In the genomic region with DNA sequence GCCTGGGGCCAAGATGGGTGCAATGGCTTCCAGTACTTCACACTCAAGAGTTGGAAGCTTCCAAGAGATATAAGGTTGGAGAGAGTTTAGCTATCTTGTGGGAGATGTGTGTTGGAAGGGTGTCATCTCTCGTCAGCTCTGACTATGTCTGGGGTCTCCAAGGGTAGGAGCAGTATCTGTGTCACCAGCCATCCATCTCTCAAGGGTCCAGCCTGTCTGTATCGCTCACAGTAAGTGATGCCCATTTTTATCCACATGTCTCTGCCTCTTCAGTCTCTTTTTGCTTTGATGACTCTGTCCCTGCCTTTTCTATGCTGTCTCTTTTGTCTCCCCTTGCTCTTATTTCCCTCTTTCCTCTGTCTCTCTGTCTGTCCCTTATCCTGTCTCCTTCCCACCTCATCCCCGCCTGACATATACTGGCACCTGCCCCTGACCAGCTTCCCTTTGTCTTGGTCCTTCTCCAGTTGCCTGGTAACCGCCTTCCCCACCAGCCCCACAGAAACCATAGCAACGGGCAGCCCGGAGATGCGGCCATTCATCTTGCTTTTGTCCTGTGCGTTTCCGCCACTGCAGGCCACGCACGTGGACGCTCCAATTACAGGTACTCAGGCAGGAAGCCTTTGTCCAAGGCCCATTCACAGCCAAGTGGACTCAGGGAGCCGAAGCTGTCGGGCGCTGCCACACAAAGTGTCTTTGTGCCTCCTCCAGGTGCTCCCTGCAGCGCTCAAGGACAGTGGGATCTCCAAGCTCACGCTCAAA, we compare ENCODE assay signal across 9 mouse cellular contexts.
DNase-seq lines count a peak whose midpoint lies in the region; ATAC-seq and TF ChIP-seq lines count a peak whose summit lies in the region.
"Had no signal": no experiment of that assay in that cellular context is flagged by ENCODE, and none has a peak within 500 bp of the region (broad histone marks: within the 10 kb centered on the region; RNA-seq: fewer than 3 reads in every experiment).

No protein-coding gene starts in this region.

- TF ChIP-seq CTCF in intestine, postnatal 0 days (IDR thresholded peaks at IDR 0.05; ENCODE audit: low read depth), result no peak
- no peak for TF ChIP-seq CTCF in kidney, adult 2 months (conservative IDR thresholded peaks at IDR 0.05; ENCODE audit: insufficient read depth, insufficient read length, low read depth, low read length)

- no peaks in the 10 kb centered on the region for H3K27me3 ChIP-seq in hindbrain, embryonic 15.5 days
- peaks cover 16% of the 10 kb centered on the region; the same call in 1 of the 2 replicates for H3K27me3 ChIP-seq in midbrain, embryonic 13.5 days
- H3K27me3 ChIP-seq in intestine, postnatal 0 days (replicated peaks; ENCODE audit: control insufficient read depth, insufficient read depth, low read length), result no peaks in the 10 kb centered on the region
- no peaks in the 10 kb centered on the region for H3K27me3 ChIP-seq in kidney, adult 2 months (replicated peaks; ENCODE audit: control insufficient read depth, insufficient read depth, low read length)

- H3K36me3 ChIP-seq in hindbrain, embryonic 15.5 days, result no peaks in the 10 kb centered on the region
- no peaks in the 10 kb centered on the region for H3K36me3 ChIP-seq in midbrain, embryonic 13.5 days
- no peaks in the 10 kb centered on the region for H3K36me3 ChIP-seq in intestine, postnatal 0 days (ENCODE audit: control insufficient read depth, insufficient read depth)
- no peaks in the 10 kb centered on the region for H3K36me3 ChIP-seq in kidney, adult 2 months (ENCODE audit: control insufficient read depth, insufficient read depth, low read length)

- peak; percentile 93 for ATAC-seq in hindbrain, embryonic 15.5 days (ENCODE audit: low FRiP score, low read depth)
- ATAC-seq in midbrain, embryonic 13.5 days, result peak; percentile 92
- ATAC-seq in intestine, postnatal 0 days, result no peak

- WGBS in hindbrain, embryonic 15.5 days, result 12% methylated on average over 17 of the region's 17 CpGs
- 9% methylated on average over 17 of the region's 17 CpGs for WGBS in midbrain, embryonic 13.5 days
- WGBS in intestine, postnatal 0 days, result 38% methylated on average over 17 of the region's 17 CpGs
- 47% methylated on average over 17 of the region's 17 CpGs for WGBS in kidney, adult 2 months

- peak overlapping the region; percentile 79 for H3K27ac ChIP-seq in hindbrain, embryonic 15.5 days (replicated peaks)
- peak overlapping the region; percentile 87 for H3K27ac ChIP-seq in midbrain, embryonic 13.5 days
- H3K27ac ChIP-seq in intestine, postnatal 0 days (ENCODE audit: low read depth, low read length), result no peak overlapping the region
- H3K27ac ChIP-seq in kidney, adult 2 months (ENCODE audit: insufficient read depth, low read depth, low read length), result no peak overlapping the region

- TF ChIP-seq POLR2A in kidney, adult 2 months (IDR thresholded peaks at IDR 0.05; ENCODE audit: low read depth, low read length), result no peak

- peak overlapping the region; percentile 43 for H3K4me2 ChIP-seq in hindbrain, embryonic 15.5 days
- H3K4me2 ChIP-seq in midbrain, embryonic 13.5 days (replicated peaks), result peak overlapping the region; percentile 41
- H3K4me2 ChIP-seq in intestine, postnatal 0 days (replicated peaks; ENCODE audit: low read depth), result no peak overlapping the region

- peak; percentile 8 to 31 for DNase-seq in left cerebral cortex, adult 18-20 months (ENCODE audit: low spot score in 2 of 2)
- DNase-seq in left cerebral cortex, adult 11 months (ENCODE audit: low spot score), result no peak
- DNase-seq in ovary, postnatal 10 days (ENCODE audit: low spot score), result no peak
- DNase-seq in lung, postnatal 14 days, result no peak
- DNase-seq in kidney, adult 2 months, result no peak
- DNase-seq: heart, postnatal 4 days had no signal

- peak overlapping the region; percentile 41 for H3K9ac ChIP-seq in hindbrain, embryonic 15.5 days
- peak overlapping the region; percentile 51 for H3K9ac ChIP-seq in midbrain, embryonic 13.5 days (replicated peaks)
- H3K9ac ChIP-seq in intestine, postnatal 0 days (ENCODE audit: low read depth, low read length), result no peak overlapping the region

- H3K4me1 ChIP-seq in hindbrain, embryonic 15.5 days (replicated peaks), result peaks cover 15% of the 10 kb centered on the region
- peaks cover 21% of the 10 kb centered on the region for H3K4me1 ChIP-seq in midbrain, embryonic 13.5 days (replicated peaks)
- no peaks in the 10 kb centered on the region for H3K4me1 ChIP-seq in intestine, postnatal 0 days (replicated peaks; ENCODE audit: control insufficient read depth, insufficient read depth, low read length)
- no peaks in the 10 kb centered on the region for H3K4me1 ChIP-seq in kidney, adult 2 months (ENCODE audit: control insufficient read depth, insufficient read depth, low read length)

- no peaks in the 10 kb centered on the region for H3K9me3 ChIP-seq in hindbrain, embryonic 15.5 days
- no peaks in the 10 kb centered on the region for H3K9me3 ChIP-seq in midbrain, embryonic 13.5 days
- H3K9me3 ChIP-seq in intestine, postnatal 0 days (ENCODE audit: control insufficient read depth), result no peaks in the 10 kb centered on the region

- H3K4me3 ChIP-seq in hindbrain, embryonic 15.5 days, result no peak overlapping the region
- no peak overlapping the region for H3K4me3 ChIP-seq in midbrain, embryonic 13.5 days (replicated peaks)
- no peak overlapping the region for H3K4me3 ChIP-seq in intestine, postnatal 0 days (ENCODE audit: low read depth, low read length)
- no peak overlapping the region for H3K4me3 ChIP-seq in kidney, adult 2 months (ENCODE audit: insufficient read depth, low read depth, low read length)

Comparison
In these comparisons a context has a peak if more than half of its experiments do, and no peak if none do; other contexts are left out.
1. DNase-seq: peak in left cerebral cortex, adult 18-20 months (2 of 2); none in left cerebral cortex, adult 11 months (single experiment), ovary, postnatal 10 days (single experiment), lung, postnatal 14 days (single experiment) and kidney, adult 2 months (single experiment).
2. H3K27ac ChIP-seq: peak in hindbrain, embryonic 15.5 days (single experiment) and midbrain, embryonic 13.5 days (single experiment); none in intestine, postnatal 0 days (single experiment) and kidney, adult 2 months (single experiment).